Mouse (Mus musculus) cerebellum, adult 18-20 months (tissue): ENCODE measurements at regions not wholly inside any gene's neighbourhood (a gene's known extent, or its start where the extent isn't known, plus 50 kb on each side); places are given as distances from the start of the nearest gene placed in this dataset.

Experiments used
- DNase-seq, 2 experiments: peaks; one replicate each; pipeline ENCODE4 v3.0.0; 2021

GRCm38 (mm10) chr1:41551271-41551670 lies 745.9 kb downstream of the Tmem182 start:
- DNase-seq = no peak

- no peak for DNase-seq
Measured at GRCm38 (mm10) chr1:41555607-41556006, 750.2 kb downstream of the Tmem182 start.

GRCm38 (mm10) chr1:41559101-41559665 lies 753.8 kb downstream of the Tmem182 start:
- peak; percentile 2 to 12 for DNase-seq

GRCm38 (mm10) chr1:41559991-41560390 lies 754.6 kb downstream of the Tmem182 start:
- peak; percentile 1 to 9 for DNase-seq

GRCm38 (mm10) chr1:41603471-41603870 lies 798.1 kb downstream of the Tmem182 start:
- no peak for DNase-seq

GRCm38 (mm10) chr1:41604996-41605747 lies 799.8 kb downstream of the Tmem182 start:
- DNase-seq = no peak

- DNase-seq = no peak
Measured at GRCm38 (mm10) chr1:41605748-41606131, 800.3 kb downstream of the Tmem182 start.

- no peak for DNase-seq
Measured at GRCm38 (mm10) chr1:41610783-41611182, 805.4 kb downstream of the Tmem182 start.

- no peak for DNase-seq
Measured at GRCm38 (mm10) chr1:41651804-41652203, 846.4 kb downstream of the Tmem182 start.

- no peak for DNase-seq
Measured at GRCm38 (mm10) chr1:41652210-41652609, 846.8 kb downstream of the Tmem182 start.

- peak; percentile 19 to 49 for DNase-seq
Measured at GRCm38 (mm10) chr1:41652646-41653427, 847.4 kb downstream of the Tmem182 start.

GRCm38 (mm10) chr1:41674086-41674485 lies 868.7 kb downstream of the Tmem182 start:
- no peak for DNase-seq

GRCm38 (mm10) chr1:41675345-41675744 lies 869.9 kb downstream of the Tmem182 start:
- no peak for DNase-seq

- no peak for DNase-seq
Measured at GRCm38 (mm10) chr1:41705692-41706091, 900.3 kb downstream of the Tmem182 start.

GRCm38 (mm10) chr1:41742644-41743331 lies 937.4 kb downstream of the Tmem182 start:
- DNase-seq = no peak

- DNase-seq = no peak
Measured at GRCm38 (mm10) chr1:41743332-41743710, 937.9 kb downstream of the Tmem182 start.

- DNase-seq = no peak
Measured at GRCm38 (mm10) chr1:41744531-41744930, 939.1 kb downstream of the Tmem182 start.

GRCm38 (mm10) chr1:41759366-41759765 lies 936.2 kb upstream of the Pou3f3 start:
- no peak for DNase-seq
